Mouse (Mus musculus) megakaryocyte, adult 5-6 weeks (primary cell): ENCODE data around the gene Ush1c. TPM values are rescaled to one million over a fixed set of nuclear protein-coding genes. Genes with fewer than 3 reads are reported as not detected.

Experiments
- total RNA-seq, 2 experiments: library from RNA; stranded (forward) in 1 of 2; stranded (reverse) in 1 of 2; fragments of 153-499, 151-499 nt in 1 of 2; fragments of 221-1000, 200-1000 nt in 1 of 2; gene quantifications; 2 replicates each; pipeline versions ENCODE4 v1.2.3 to v1.2.4; 2015 to 2017

The Ush1c gene
- total RNA-seq, 2 experiments from 2014 or later, result 0.13 TPM; not detected in 1

Other genes with a start within 250 kb of the Ush1c start
- not detected in 2 replicates for gene Abcc6, start 208.2 kb downstream of the Ush1c start, total RNA-seq (2015)
- gene Abcc6, start 208.2 kb downstream of the Ush1c start, total RNA-seq (2017), result not detected in 2 replicates
- gene Nomo1, start 204.8 kb downstream of the Ush1c start, total RNA-seq (2015), result 11.9 and 12.5 TPM in 2 replicates
- gene Nomo1, start 204.8 kb downstream of the Ush1c start, total RNA-seq (2017), result 15.4 and 16.9 TPM in 2 replicates
- not detected in 2 replicates for gene Kcnj11, start 137.7 kb downstream of the Ush1c start, total RNA-seq (2015)
- gene Kcnj11, start 137.7 kb downstream of the Ush1c start, total RNA-seq (2017), result not detected in 2 replicates
- not detected in 2 replicates for gene Abcc8, start 58.5 kb downstream of the Ush1c start, total RNA-seq (2015)
- gene Abcc8, start 58.5 kb downstream of the Ush1c start, total RNA-seq (2017), result 0.04 TPM in 1 of 2 replicates, not detected in the other
- gene Otog, start 2.5 kb upstream of the Ush1c start, total RNA-seq (2015), result not detected in 2 replicates
- not detected in 2 replicates for gene Otog, start 2.5 kb upstream of the Ush1c start, total RNA-seq (2017)
- gene Myod1, start 138.0 kb upstream of the Ush1c start, total RNA-seq (2015), result not detected in 2 replicates
- gene Myod1, start 138.0 kb upstream of the Ush1c start, total RNA-seq (2017), result not detected in 2 replicates
- gene Kcnc1, start 158.0 kb upstream of the Ush1c start, total RNA-seq (2015), result 0.04 TPM in 1 of 2 replicates, not detected in the other
- gene Kcnc1, start 158.0 kb upstream of the Ush1c start, total RNA-seq (2017), result 0.04 TPM in 2 replicates